Mouse (Mus musculus) bone marrow macrophage, adult 2 months (primary cell): ENCODE data around the gene Sumf1. TPM values are rescaled to one million over a fixed set of nuclear protein-coding genes. Genes with fewer than 3 reads are reported as not detected.

Experiments used
- H3K27ac ChIP-seq: 2 replicates; pipeline ENCODE4 v1.5.1; 2012; ENCODE audit warnings: low read depth, low read length; ENCODE audit not compliant: insufficient read depth
- H3K4me1 ChIP-seq: 2 replicates; pipeline ENCODE4 v1.6.1; 2012; ENCODE audit warnings: low read length; ENCODE audit not compliant: control insufficient read depth, insufficient read depth
- H3K4me3 ChIP-seq: 2 replicates; pipeline ENCODE4 v1.5.1; 2012; ENCODE audit warnings: mild to moderate bottlenecking, low read length, moderate library complexity; ENCODE audit not compliant: insufficient read depth
- CTCF ChIP-seq: IDR thresholded peaks from 2 replicates; pipeline ENCODE4 v1.5.1; 2012; ENCODE audit warnings: low read depth, mild to moderate bottlenecking, low read length, moderate library complexity
- POLR2A ChIP-seq: IDR thresholded peaks from 2 replicates; pipeline ENCODE4 v1.6.1; 2012; ENCODE audit warnings: mild to moderate bottlenecking, low read depth, low read length, borderline replicate concordance
- polyA plus RNA-seq: library from polyadenylated mRNA; stranded (reverse); fragments of >200 nt; gene quantifications from 2 replicates; pipeline ENCODE4 v1.2.4, GENCODE M21; 2012; ENCODE audit not compliant: missing spikeins, insufficient read depth, insufficient read length

Sumf1 gene
- polyA plus RNA-seq, 1 experiment = 62.7 TPM

GRCm38 (mm10) chr6:108172219-108172618 is 13.2 kb downstream of the Sumf1 start:
- Histone ChIP-seq H3K27ac (no peak overlapping the region), H3K4me1 (no peaks in the 10 kb centered on the region; the same call in 1 of the 2 replicates), H3K4me3 (no peak overlapping the region)
- TF ChIP-seq POLR2A (no peak), CTCF (no peak)

DNA sequence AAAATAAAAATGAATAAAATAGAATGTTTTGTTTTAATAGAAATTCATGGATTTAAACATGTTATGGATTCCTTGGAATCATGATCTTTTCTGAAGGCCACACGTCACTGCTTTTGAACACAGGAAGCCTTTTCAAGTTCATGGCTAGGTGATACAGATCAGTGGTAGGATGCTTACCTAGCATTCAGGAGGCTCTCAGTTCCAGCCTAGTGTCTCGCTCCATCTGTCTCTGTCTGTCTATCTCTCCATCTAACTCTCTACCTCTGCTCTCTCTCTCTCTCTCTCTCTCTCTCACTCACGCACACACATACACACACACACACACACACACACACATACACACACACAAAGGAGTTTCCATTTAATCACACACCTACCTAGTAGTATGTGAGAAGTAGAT is 15.9 kb downstream of the Sumf1 start:
- Histone ChIP-seq H3K4me3 (no peak overlapping the region), H3K4me1 (peaks cover 4% of the 10 kb centered on the region), H3K27ac (no peak overlapping the region)
- TF ChIP-seq POLR2A (no peak), CTCF (no peak)

DNA sequence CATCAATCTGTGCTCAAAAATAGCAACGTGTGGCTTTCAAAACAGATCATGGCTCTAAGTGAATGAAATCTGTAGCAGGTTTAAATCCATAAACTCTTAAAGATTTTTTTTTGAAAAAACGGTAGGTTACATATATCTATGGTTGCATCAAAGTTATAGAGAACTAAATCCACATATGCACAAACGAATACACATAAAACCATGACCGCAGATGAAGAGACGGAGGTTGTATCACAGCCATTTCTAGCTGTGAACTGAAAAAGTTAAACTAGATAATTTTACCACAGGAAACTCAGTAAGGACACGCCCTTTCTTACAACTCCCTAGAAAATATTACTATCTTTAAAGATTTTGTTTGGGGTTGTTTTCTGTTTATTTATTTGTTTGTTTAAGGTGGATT is 16.7 kb downstream of the Sumf1 start:
- H3K27ac ChIP-seq = no peak overlapping the region
- H3K4me1 ChIP-seq = peaks cover 4% of the 10 kb centered on the region
- no peak for TF ChIP-seq POLR2A
- TF ChIP-seq CTCF = no peak
- H3K4me3 ChIP-seq = no peak overlapping the region

DNA sequence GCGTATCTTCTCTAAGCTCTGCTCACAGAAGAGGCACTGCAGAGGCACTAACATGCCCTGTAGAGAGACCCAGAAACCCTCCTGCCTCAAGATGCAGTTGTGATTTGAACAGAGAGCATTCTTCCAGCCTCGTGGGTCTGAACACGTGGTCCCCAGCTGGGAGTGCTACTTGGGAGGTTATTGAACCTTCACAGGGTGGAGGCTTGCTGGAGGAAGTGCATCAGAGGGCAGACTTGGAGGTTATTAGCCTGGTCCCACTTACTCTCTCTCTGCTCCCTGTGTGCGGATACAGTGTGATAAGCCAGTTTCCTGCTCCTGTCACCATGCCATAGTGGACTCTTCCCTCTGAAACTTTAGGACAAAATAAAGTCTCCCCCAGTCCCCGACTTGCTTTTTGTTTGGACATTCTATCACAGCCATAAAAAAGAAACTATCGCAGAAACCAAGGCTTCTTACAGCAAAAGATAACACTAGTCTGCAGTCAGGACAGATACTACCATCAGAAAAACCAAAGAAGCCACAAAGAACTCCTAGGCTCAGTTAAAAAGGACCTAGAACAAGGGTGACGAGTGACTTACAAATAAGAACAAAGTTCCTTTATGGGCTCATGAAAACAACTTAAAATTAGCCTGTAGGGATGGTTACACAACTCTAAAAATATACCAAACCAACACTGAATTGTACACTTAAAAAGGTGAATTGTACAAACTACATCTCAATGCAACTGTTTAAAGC is 17.3 kb downstream of the Sumf1 start:
- Histone ChIP-seq H3K27ac (no peak overlapping the region), H3K4me1 (peaks cover 4% of the 10 kb centered on the region), H3K4me3 (no peak overlapping the region)
- TF ChIP-seq POLR2A (no peak), CTCF (no peak)

DNA sequence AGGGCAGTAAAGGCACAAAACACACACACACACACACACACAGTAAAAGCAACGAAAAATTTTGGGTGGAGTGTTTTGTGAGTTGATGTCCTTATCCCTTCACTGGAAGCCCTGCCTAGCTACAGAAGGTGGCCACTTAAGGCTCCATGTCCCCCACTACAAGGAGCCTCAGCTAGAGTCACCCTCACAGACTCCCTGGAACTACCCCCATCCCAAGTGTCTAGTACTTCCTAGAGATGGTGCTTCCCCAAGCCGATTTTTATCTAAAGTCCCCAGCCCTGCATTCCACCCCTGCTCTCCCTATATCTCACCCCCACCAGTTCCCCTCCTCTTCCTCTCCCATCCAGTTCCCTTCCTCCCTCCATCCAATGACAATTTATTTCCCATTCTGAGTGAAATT is 19.8 kb downstream of the Sumf1 start:
- Histone ChIP-seq H3K4me1 (peaks cover 7% of the 10 kb centered on the region), H3K4me3 (no peak overlapping the region), H3K27ac (no peak overlapping the region)
- no peak for TF ChIP-seq POLR2A

GRCm38 (mm10) chr6:108164935-108165334 is 20.4 kb downstream of the Sumf1 start:
- H3K4me1 ChIP-seq = peaks cover 7% of the 10 kb centered on the region

DNA sequence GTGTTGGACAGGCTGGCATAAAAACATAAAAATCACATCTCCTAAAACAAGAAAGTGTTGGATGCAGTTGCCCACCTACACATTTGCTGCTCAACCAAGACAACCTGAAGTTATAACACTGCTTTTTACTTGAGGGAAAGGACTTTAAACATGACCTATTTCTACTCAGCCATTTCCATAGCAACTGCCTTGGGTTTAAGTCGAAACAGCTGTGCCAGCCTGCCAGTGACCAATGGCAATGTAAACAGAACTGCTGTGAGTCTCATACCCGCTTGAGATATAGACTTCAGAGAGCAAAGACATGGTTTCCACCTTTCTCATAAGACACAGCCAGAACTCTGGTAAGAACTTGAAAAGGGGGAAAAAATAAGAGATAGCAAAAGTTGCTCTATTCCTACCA is 24.8 kb downstream of the Sumf1 start:
- no peak for TF ChIP-seq POLR2A
- Histone ChIP-seq H3K27ac (no peak overlapping the region), H3K4me1 (peaks cover 11% of the 10 kb centered on the region), H3K4me3 (no peak overlapping the region)

More at GRCm38 (mm10) chr6:108164935-108165334, 20.4 kb downstream of the Sumf1 start:
- no peak for TF ChIP-seq CTCF
- TF ChIP-seq POLR2A = no peak
- Histone ChIP-seq H3K4me3 (no peak overlapping the region), H3K27ac (no peak overlapping the region)

GRCm38 (mm10) chr6:108156881-108157280 is 28.5 kb downstream of the Sumf1 start:
- Histone ChIP-seq H3K4me1 (peaks cover 17% of the 10 kb centered on the region), H3K27ac (no peak overlapping the region)
- TF ChIP-seq POLR2A = no peak
- TF ChIP-seq CTCF = no peak

DNA sequence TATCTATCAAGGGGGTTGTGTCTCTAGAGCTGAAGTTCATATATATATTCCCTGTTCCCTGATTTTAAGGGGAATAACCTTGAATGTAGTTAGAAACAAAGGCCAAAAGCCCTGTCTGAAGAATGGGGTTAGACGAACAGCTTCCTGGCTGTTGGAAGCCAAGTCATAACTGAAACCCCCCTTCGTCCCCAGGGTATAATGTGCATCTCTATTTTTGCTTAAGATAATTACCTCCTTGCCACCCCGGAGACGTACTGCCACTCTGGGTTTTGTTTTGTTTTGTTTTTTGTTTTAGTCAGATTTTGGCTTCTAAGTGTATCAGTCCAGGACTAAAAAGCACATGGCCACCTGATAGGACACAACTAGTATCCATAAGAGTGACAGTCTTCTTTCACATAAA is 31.1 kb downstream of the Sumf1 start:
- no peak overlapping the region for H3K27ac ChIP-seq
- peaks cover 21% of the 10 kb centered on the region for H3K4me1 ChIP-seq
- TF ChIP-seq CTCF = no peak
- no peak for TF ChIP-seq POLR2A
- no peak overlapping the region for H3K4me3 ChIP-seq

More at GRCm38 (mm10) chr6:108156881-108157280, 28.5 kb downstream of the Sumf1 start:
- H3K4me3 ChIP-seq = no peak overlapping the region

DNA sequence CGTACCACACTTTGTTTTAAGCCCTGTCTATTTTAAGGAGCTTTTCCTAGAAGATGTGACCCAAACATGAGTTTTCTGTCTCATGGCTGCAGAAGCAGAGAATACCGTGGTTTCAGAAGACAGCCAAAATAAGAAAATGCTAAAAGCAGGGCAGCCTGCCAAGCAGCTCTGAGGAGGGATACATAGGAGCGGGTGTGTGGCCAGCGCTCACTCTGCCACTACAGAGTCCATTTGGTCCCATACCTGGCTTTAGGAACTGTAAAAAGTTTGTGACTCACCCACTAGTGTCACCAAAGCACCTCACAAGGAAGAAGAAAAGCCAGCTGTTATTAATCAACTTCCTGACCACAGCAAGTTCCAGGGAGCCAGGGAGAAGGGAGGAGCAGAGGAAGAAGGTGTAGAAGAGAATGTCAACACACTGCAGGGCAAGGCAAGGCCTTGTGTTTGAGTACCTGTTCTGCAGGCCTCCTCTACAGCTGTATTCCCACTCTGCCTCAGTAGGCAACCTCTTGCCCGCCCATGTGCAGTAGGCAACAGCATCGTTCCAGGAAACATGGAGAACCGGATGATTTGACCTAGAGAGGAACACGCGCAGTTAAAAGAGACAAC is 32.6 kb downstream of the Sumf1 start:
- peaks cover 22% of the 10 kb centered on the region for H3K4me1 ChIP-seq
- no peak overlapping the region for H3K27ac ChIP-seq
- no peak for TF ChIP-seq POLR2A
- TF ChIP-seq CTCF = no peak
- H3K4me3 ChIP-seq = no peak overlapping the region
